Mouse (Mus musculus) liver, adult 2 months (tissue): ENCODE measurements at regions not wholly inside any gene's neighbourhood (a gene's known extent, or its start where the extent isn't known, plus 50 kb on each side); places are given as distances from the start of the nearest gene placed in this dataset.

Source experiments
- CTCF ChIP-seq: fragments of 200-500 bp; IDR thresholded peaks from 2 replicates; pipeline ENCODE4 v1.5.1; 2011; ENCODE audit warnings: low read depth, low read length, control low read depth
- POLR2A ChIP-seq: fragments of 200-500 bp; IDR thresholded peaks from 2 replicates; pipeline ENCODE4 v1.6.1; 2011; ENCODE audit warnings: low read length, control low read depth; ENCODE audit not compliant: insufficient read depth; ENCODE audit errors: extremely low read depth

GRCm38 (mm10) chr2:11059731-11060425, 112.0 kb upstream of the Prkcq start:
- TF ChIP-seq POLR2A (no peak), CTCF (peak; percentile 53)
